In the genomic region with DNA sequence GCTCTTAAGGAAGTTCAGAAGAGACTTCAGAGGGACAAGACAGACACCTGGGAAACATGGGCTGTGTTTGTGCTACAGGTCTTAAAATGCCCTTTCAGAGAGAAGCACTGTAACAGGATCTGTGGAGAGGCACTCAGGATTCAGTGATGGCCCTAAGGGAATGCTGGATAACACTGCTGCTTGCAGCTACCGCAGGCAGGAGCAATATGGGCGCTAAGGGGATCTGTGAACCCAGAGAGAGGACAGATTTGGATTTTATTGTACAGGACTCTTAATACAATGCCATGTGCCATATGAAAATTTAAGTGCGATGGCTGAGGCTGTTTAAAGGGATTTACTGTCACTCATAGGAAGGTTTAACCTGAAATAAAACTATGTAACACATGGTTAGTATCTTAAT, we compare ENCODE assay signal across 25 mouse cellular contexts.
DNase-seq lines count a peak whose midpoint lies in the region; ATAC-seq lines count a peak whose summit lies in the region.
"Had no signal": no experiment of that assay in that cellular context is flagged by ENCODE, and none has a peak within 500 bp of the region (broad histone marks: within the 10 kb centered on the region; RNA-seq: fewer than 3 reads in every experiment).

No protein-coding gene starts in this region.

- H3K9ac ChIP-seq in hindbrain, embryonic 13.5 days = no peak overlapping the region
- no peak overlapping the region for H3K9ac ChIP-seq in hindbrain, embryonic 11.5 days (ENCODE audit: low read depth, low read length)
- no peak overlapping the region for H3K9ac ChIP-seq in midbrain, embryonic 14.5 days (replicated peaks; ENCODE audit: low read length)
- H3K9ac ChIP-seq in midbrain, embryonic 13.5 days (replicated peaks) = no peak overlapping the region
- H3K9ac ChIP-seq in neural tube, embryonic 14.5 days (replicated peaks; ENCODE audit: low read depth, low read length) = no peak overlapping the region
- H3K9ac ChIP-seq: heart, embryonic 12.5 days; heart, embryonic 15.5 days; intestine, embryonic 15.5 days had no signal

- WGBS in hindbrain, embryonic 13.5 days = 77% methylated on average over 3 of the region's 3 CpGs
- WGBS in hindbrain, embryonic 11.5 days = 90% methylated on average over 3 of the region's 3 CpGs
- 83% methylated on average over 3 of the region's 3 CpGs for WGBS in midbrain, embryonic 14.5 days
- WGBS in midbrain, embryonic 13.5 days = 82% methylated on average over 3 of the region's 3 CpGs
- 50% methylated on average over 3 of the region's 3 CpGs for WGBS in neural tube, embryonic 14.5 days

- H3K4me3 ChIP-seq in hindbrain, embryonic 13.5 days = no peak overlapping the region
- H3K4me3 ChIP-seq in hindbrain, embryonic 11.5 days (ENCODE audit: low read depth, low read length) = no peak overlapping the region
- no peak overlapping the region for H3K4me3 ChIP-seq in midbrain, embryonic 14.5 days (replicated peaks; ENCODE audit: low read depth, low read length)
- H3K4me3 ChIP-seq in midbrain, embryonic 13.5 days (replicated peaks) = no peak overlapping the region
- H3K4me3 ChIP-seq in neural tube, embryonic 14.5 days (ENCODE audit: low read depth, low read length) = no peak overlapping the region
- H3K4me3 ChIP-seq: forebrain, embryonic 10.5 days; heart, embryonic 12.5 days; heart, embryonic 15.5 days; hindbrain, embryonic 10.5 days; intestine, embryonic 15.5 days had no signal

- 0 out of 2 replicates have a peak, but pooled peaks cover 4% of the 10 kb centered on the region for H3K4me1 ChIP-seq in hindbrain, embryonic 13.5 days (replicated peaks)
- no peaks in the 10 kb centered on the region for H3K4me1 ChIP-seq in hindbrain, embryonic 11.5 days (replicated peaks; ENCODE audit: control insufficient read depth, insufficient read depth, low read length)
- no peaks in the 10 kb centered on the region for H3K4me1 ChIP-seq in midbrain, embryonic 14.5 days (ENCODE audit: control insufficient read depth, insufficient read depth, low read length)
- H3K4me1 ChIP-seq in midbrain, embryonic 13.5 days (replicated peaks) = no peaks in the 10 kb centered on the region
- 0 out of 2 replicates have a peak, but pooled peaks cover 2% of the 10 kb centered on the region for H3K4me1 ChIP-seq in neural tube, embryonic 14.5 days (ENCODE audit: control insufficient read depth, insufficient read depth, low read length)
- H3K4me1 ChIP-seq: forebrain, embryonic 10.5 days; heart, embryonic 12.5 days; heart, embryonic 15.5 days; hindbrain, embryonic 10.5 days; intestine, embryonic 15.5 days had no signal

- H3K27ac ChIP-seq in hindbrain, embryonic 13.5 days = 0 out of 2 replicates have a peak overlapping the region, but pooled peaks have one; percentile 10
- H3K27ac ChIP-seq in hindbrain, embryonic 11.5 days (ENCODE audit: low read depth, low read length) = no peak overlapping the region
- H3K27ac ChIP-seq in midbrain, embryonic 14.5 days (replicated peaks; ENCODE audit: low read depth, low read length) = no peak overlapping the region
- no peak overlapping the region; the same call in 1 of the 2 replicates for H3K27ac ChIP-seq in midbrain, embryonic 13.5 days
- no peak overlapping the region; the same call in 1 of the 2 replicates for H3K27ac ChIP-seq in neural tube, embryonic 14.5 days (ENCODE audit: low read depth, low read length)
- H3K27ac ChIP-seq: forebrain, embryonic 10.5 days; heart, embryonic 15.5 days; hindbrain, embryonic 10.5 days; intestine, embryonic 15.5 days had no signal

- H3K36me3 ChIP-seq in hindbrain, embryonic 13.5 days = no peaks in the 10 kb centered on the region
- no peaks in the 10 kb centered on the region for H3K36me3 ChIP-seq in hindbrain, embryonic 11.5 days (ENCODE audit: control insufficient read depth, insufficient read depth, low read length)
- no peaks in the 10 kb centered on the region for H3K36me3 ChIP-seq in midbrain, embryonic 14.5 days (ENCODE audit: control insufficient read depth, insufficient read depth, low read length)
- no peaks in the 10 kb centered on the region for H3K36me3 ChIP-seq in midbrain, embryonic 13.5 days
- H3K36me3 ChIP-seq in neural tube, embryonic 14.5 days (ENCODE audit: control insufficient read depth, insufficient read depth, low read length) = no peaks in the 10 kb centered on the region
- H3K36me3 ChIP-seq: forebrain, embryonic 10.5 days; G1E; heart, embryonic 12.5 days; heart, embryonic 15.5 days; hindbrain, embryonic 10.5 days; intestine, embryonic 15.5 days had no signal

- no peaks in the 10 kb centered on the region for H3K9me3 ChIP-seq in hindbrain, embryonic 13.5 days
- H3K9me3 ChIP-seq in hindbrain, embryonic 11.5 days (ENCODE audit: control insufficient read depth, low read length) = no peaks in the 10 kb centered on the region
- no peaks in the 10 kb centered on the region for H3K9me3 ChIP-seq in midbrain, embryonic 14.5 days (ENCODE audit: control insufficient read depth, low read length)
- no peaks in the 10 kb centered on the region for H3K9me3 ChIP-seq in midbrain, embryonic 13.5 days
- H3K9me3 ChIP-seq in neural tube, embryonic 14.5 days (ENCODE audit: control insufficient read depth, low read length) = no peaks in the 10 kb centered on the region
- H3K9me3 ChIP-seq: G1E; heart, embryonic 15.5 days; hindbrain, embryonic 10.5 days; intestine, embryonic 15.5 days had no signal

- no peak for ATAC-seq in hindbrain, embryonic 13.5 days (ENCODE audit: low FRiP score)
- ATAC-seq in hindbrain, embryonic 11.5 days (ENCODE audit: low FRiP score) = no peak
- no peak for ATAC-seq in midbrain, embryonic 14.5 days (ENCODE audit: low FRiP score, low TSS enrichment)
- no peak for ATAC-seq in midbrain, embryonic 13.5 days
- ATAC-seq in neural tube, embryonic 14.5 days (ENCODE audit: low read depth) = peak; percentile 25; the same call in 1 of the 2 replicates
- ATAC-seq: forebrain, embryonic 14.5 days; intestine, embryonic 15.5 days; Patski had no signal

- no peak overlapping the region for H3K4me2 ChIP-seq in hindbrain, embryonic 13.5 days
- H3K4me2 ChIP-seq in hindbrain, embryonic 11.5 days (replicated peaks; ENCODE audit: low read depth, low read length) = no peak overlapping the region
- no peak overlapping the region for H3K4me2 ChIP-seq in midbrain, embryonic 14.5 days (ENCODE audit: low read length)
- H3K4me2 ChIP-seq in midbrain, embryonic 13.5 days (replicated peaks) = no peak overlapping the region
- H3K4me2 ChIP-seq in neural tube, embryonic 14.5 days (ENCODE audit: low read depth, low read length) = no peak overlapping the region
- H3K4me2 ChIP-seq: heart, embryonic 12.5 days; heart, embryonic 15.5 days; intestine, embryonic 15.5 days had no signal

- no peak for DNase-seq in hindbrain, embryonic 11.5 days (ENCODE audit: low spot score)
- peak; percentile 6 for DNase-seq in midbrain, embryonic 14.5 days
- DNase-seq in retina, embryonic 14.5 days (ENCODE audit: low spot score) = no peak
- DNase-seq: adrenal gland, postnatal 10 days; adrenal gland, postnatal 36 days; B cell, adult 2 months; cerebellum, adult 18-20 months; cerebellum, adult 9-10 months; cerebellum, postnatal 14 days; gastrocnemius, postnatal 25 days; heart, adult 18-20 months; heart, postnatal 10 days; heart, postnatal 36 days had no signal

- no peaks in the 10 kb centered on the region for H3K27me3 ChIP-seq in hindbrain, embryonic 13.5 days
- no peaks in the 10 kb centered on the region for H3K27me3 ChIP-seq in hindbrain, embryonic 11.5 days (ENCODE audit: control insufficient read depth, insufficient read depth, low read length)
- no peaks in the 10 kb centered on the region for H3K27me3 ChIP-seq in midbrain, embryonic 14.5 days (ENCODE audit: control insufficient read depth, insufficient read depth, low read length)
- no peaks in the 10 kb centered on the region for H3K27me3 ChIP-seq in midbrain, embryonic 13.5 days
- no peaks in the 10 kb centered on the region for H3K27me3 ChIP-seq in neural tube, embryonic 14.5 days (ENCODE audit: control insufficient read depth, insufficient read depth, low read length)
- H3K27me3 ChIP-seq: CH12.LX; heart, embryonic 12.5 days; heart, embryonic 15.5 days; intestine, embryonic 15.5 days had no signal
